Mouse (Mus musculus) macrophage (primary cell): ENCODE results near the gene Il18bp. TPM values are rescaled to one million over a fixed set of nuclear protein-coding genes. Genes with fewer than 3 reads are reported as not detected.
"Not testable (repeated sequence)": the region's sequence is repeated elsewhere in the genome, so short reads cannot be mapped to it uniquely, and the experiment has no call there.

ENCODE experiments used
- H3K27ac ChIP-seq: fragments of 350-480 bp; formaldehyde crosslinking; 2 replicates; pipeline ENCODE4 v1.9.0; 2021
- H3K36me3 ChIP-seq: fragments of 350-480 bp; formaldehyde crosslinking; 2 replicates; pipeline ENCODE4 v1.9.0; 2021; ENCODE audit errors: inconsistent target
- H3K4me3 ChIP-seq: fragments of 350-480 bp; formaldehyde crosslinking; 2 replicates; pipeline ENCODE4 v1.9.0; 2021; ENCODE audit errors: inconsistent target
- H3K79me2 ChIP-seq: fragments of 350-480 bp; formaldehyde crosslinking; 2 replicates; pipeline ENCODE4 v1.9.0; 2021; ENCODE audit errors: inconsistent target
- WGBS: methylation state at CpG from one replicate; pipeline ENCODE4 v1.1.7; 2026; ENCODE audit warnings: inconsistent platforms; ENCODE audit not compliant: missing documents; 5-methylcytosine and 5-hydroxymethylcytosine counted together
- polyA plus RNA-seq: library from polyadenylated mRNA; stranded (reverse); fragments of 250-400 nt; gene quantifications from 3 replicates; pipeline ENCODE4 v1.2.4, GENCODE M21; 2018; ENCODE audit warnings: inconsistent platforms

Gene Il18bp
- polyA plus RNA-seq, 1 experiment from 2014 or later: 120 TPM

DNA sequence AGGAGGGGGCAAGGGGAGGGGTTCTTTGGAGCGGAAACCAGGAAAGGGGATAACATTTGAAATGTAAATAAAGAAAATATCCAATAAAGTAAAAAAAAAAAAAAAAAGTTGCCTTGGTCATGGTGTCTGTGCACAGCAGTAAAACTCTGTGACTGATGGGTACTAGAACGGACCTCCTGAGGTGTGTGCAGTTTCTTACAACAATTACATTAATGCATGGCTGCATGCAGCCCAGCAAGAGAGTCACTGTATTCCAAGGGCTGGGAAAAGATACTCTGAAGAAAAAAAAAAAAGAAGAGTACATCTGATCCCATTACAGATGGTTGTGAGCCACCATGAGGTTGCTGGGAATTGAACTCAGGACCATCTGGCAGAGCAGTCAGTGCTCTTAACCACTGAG is 2.4 kb upstream of the Il18bp start:
- H3K36me3 ChIP-seq: not testable (repeated sequence)

DNA sequence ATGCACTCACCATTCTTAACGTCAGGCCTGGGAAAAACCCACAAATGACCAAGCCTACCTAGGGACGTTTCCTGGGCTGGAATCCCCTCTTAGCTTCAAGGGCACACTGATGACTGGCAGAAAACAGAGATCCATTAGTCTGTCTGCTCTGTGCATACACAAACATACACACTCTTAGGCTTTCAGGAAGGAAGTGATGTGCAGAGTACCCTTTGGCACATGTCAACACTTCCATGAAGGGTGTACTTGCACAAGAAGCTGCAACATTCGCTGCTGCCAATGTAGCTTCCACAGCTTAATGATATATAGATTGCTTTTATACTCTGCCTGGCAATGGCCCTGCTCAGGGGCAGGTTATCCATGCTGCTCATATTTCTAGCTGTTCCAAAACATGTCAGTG is 872 bp upstream of the Il18bp start:
- H3K27ac ChIP-seq: peak overlapping the region; percentile 41
- H3K79me2 ChIP-seq: peaks cover 22% of the 10 kb centered on the region; the same call in 1 of the 2 replicates
- H3K36me3 ChIP-seq: peaks cover 18% of the 10 kb centered on the region; the same call in 1 of the 2 replicates
- H3K4me3 ChIP-seq: no peak overlapping the region
- 9% methylated on average over 3 of the region's 3 CpGs for WGBS

More for the DNA sequence above, 2.4 kb upstream of the Il18bp start:
- H3K4me3 ChIP-seq, H3K27ac ChIP-seq: not testable (repeated sequence)
- WGBS: 90% methylated on average over 2 of the region's 2 CpGs
- H3K79me2 ChIP-seq: peaks cover 17% of the 10 kb centered on the region; the same call in 1 of the 2 replicates

DNA sequence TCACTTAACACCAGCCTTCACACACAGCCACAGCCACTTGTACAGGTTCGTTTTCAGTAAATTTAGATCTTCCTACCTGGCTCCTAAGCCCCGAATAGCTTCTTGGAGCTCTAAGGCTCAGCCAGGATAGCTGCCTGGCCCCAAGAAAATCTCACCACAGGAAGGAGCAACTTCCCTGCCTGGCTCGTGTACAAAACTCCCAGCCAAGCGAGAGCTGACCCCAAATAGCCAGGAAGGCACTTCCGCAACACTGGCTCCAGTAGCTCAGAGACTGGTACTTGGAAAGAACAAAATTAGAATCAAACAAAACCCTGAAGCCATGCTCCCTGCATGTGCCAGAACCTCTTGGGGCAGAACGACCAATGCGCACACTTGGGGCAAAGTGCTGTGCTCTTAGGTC is 456 bp downstream of the Il18bp start:
- 65% methylated on average over 7 of the region's 7 CpGs for WGBS
- Histone ChIP-seq H3K36me3 (peaks cover 31% of the 10 kb centered on the region), H3K79me2 (peaks cover 22% of the 10 kb centered on the region; the same call in 1 of the 2 replicates), H3K4me3 (peak overlapping the region; percentile 24; the same call in 1 of the 2 replicates), H3K27ac (peak overlapping the region; percentile 73)

DNA sequence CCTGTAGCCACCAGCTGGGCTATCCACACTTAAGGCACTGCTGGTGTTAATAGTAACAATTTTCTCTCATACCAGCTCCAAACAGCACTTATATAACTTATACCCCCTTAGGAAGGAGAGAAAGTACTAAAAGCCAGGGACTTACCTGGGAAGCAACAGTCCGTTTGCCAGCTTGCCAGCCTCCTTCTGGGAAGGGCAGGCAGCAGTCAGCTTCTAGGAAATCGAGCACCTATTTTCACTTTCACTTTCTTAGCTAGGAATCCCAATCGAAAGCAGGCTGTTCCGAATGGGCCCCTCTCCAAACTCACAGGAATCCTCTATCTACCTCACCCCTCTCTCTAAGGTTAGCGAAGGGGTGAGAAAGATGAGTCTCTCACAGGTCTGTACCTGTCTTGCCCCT is 1.0 kb downstream of the Il18bp start:
- Histone ChIP-seq H3K4me3 (peak overlapping the region; percentile 24), H3K36me3 (peaks cover 37% of the 10 kb centered on the region), H3K27ac (peak overlapping the region; percentile 73), H3K79me2 (peaks cover 22% of the 10 kb centered on the region; the same call in 1 of the 2 replicates)
- 8% methylated on average over 5 of the region's 5 CpGs for WGBS

DNA sequence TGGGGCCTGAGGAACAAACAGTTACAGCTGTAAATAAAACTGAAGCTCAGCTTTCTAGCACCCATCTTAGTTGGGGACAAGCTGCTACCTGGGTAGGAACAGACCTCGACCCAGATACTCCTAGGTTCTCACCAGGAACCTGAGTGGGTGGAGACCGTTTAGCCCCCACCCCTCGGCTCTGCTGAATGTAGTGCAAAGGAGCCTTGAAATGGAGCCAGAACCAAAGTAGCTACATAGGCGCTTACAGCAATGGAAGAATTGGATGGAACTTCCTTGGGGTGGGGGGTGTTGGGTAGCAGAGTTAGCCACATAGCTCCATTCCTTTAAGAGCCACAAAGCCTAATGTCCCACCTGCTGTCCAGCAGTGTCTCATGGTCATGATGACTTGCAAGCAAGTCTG is 1.6 kb downstream of the Il18bp start:
- H3K4me3 ChIP-seq: peak overlapping the region; percentile 24; the same call in 1 of the 2 replicates
- H3K36me3 ChIP-seq: peaks cover 42% of the 10 kb centered on the region
- 65% methylated on average over 4 of the region's 4 CpGs for WGBS
- H3K27ac ChIP-seq: peak overlapping the region; percentile 73
- H3K79me2 ChIP-seq: peaks cover 22% of the 10 kb centered on the region; the same call in 1 of the 2 replicates

DNA sequence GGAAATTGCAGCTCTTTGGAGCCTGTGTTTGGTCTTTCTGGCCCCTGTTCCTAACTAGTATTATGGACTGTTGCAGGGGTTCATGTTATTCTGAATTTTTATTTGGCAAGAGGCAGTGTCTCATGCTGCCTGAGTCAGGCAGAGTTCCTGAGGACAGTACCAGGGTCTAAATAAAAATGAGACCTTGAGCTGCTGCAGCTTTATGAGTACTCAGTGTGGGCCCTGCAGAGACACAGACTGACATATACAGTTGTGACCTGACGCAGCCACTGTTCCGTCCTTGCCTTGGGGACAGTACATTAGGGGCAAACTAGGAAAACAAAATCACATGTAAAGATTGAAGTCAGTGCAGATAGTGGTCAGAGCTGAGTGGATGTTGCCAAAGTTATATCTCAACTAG is 3.5 kb downstream of the Il18bp start:
- Histone ChIP-seq H3K79me2 (peaks cover 22% of the 10 kb centered on the region; the same call in 1 of the 2 replicates), H3K36me3 (peaks cover 61% of the 10 kb centered on the region), H3K27ac (no peak overlapping the region), H3K4me3 (no peak overlapping the region)
- WGBS: 87% methylated on average over 2 of the region's 2 CpGs

DNA sequence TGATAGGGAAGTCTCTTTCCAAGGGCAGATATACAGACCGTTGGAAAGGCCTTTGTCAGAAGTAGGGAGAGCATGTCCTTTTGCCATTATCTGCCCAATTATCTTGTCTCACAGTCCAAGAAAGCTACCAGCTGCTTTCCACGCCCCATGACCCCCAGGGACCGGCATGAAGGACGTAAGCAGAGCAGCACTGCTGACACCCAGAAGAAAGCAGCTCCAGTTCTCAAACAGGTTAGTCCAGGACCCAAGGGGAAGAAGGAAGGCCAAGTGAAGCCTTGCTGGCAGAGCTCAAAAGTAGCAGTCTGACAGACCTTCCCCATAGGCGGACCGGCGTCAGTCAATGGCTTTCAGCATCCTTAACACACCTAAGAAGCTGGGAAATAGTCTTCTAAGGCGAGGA is 5.1 kb downstream of the Il18bp start:
- peaks cover 22% of the 10 kb centered on the region; the same call in 1 of the 2 replicates for H3K79me2 ChIP-seq
- no peak overlapping the region for H3K4me3 ChIP-seq
- H3K27ac ChIP-seq: no peak overlapping the region
- H3K36me3 ChIP-seq: peaks cover 77% of the 10 kb centered on the region
- WGBS: 97% methylated on average over 8 of the region's 8 CpGs

DNA sequence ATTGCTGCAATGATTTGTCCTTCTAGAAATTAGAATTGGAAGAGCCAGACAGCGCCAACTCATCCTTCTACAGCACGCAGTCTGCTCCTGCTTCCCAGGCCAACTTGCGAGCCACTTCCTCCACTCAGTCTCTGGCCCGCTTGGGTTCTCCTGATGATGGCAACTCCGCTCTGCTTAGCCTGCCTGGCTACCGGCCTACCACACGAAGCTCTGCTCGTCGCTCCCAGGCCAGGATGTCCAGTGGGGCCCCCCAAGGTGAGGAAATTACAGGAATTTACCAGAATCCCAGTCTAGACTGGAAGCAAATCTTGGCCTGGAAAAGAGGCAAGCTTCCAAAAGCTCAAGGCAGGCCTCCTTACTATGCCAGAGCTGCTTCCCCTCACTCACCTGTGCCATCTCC is 6.6 kb downstream of the Il18bp start:
- no peak overlapping the region for H3K27ac ChIP-seq
- 92% methylated on average over 9 of the region's 9 CpGs for WGBS
- no peak overlapping the region for H3K4me3 ChIP-seq
- H3K79me2 ChIP-seq: peaks cover 14% of the 10 kb centered on the region; the same call in 1 of the 2 replicates
- H3K36me3 ChIP-seq: peaks cover 87% of the 10 kb centered on the region

DNA sequence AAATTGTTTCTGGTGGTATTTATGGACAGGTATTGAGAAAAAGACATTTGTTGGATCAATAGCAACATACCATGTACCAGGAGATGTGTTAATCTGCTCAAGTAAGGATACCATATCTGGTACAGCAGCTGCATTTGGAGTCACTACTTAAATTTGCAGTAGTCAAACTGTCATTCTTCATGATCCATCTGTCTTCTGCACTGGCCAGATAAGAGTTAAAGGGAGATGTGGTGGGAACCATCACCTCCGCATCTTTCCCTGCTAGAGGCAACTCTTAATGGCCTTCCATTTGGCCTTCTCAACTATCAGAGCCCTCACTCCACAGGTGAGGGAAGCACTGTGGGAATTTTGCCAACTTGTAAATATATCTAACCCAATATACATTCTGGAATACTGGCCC is 12.0 kb downstream of the Il18bp start:
- peaks cover 86% of the 10 kb centered on the region for H3K36me3 ChIP-seq
- WGBS: 83% methylated on average over 1 of the region's 1 CpGs
- no peak overlapping the region for H3K27ac ChIP-seq
- H3K4me3 ChIP-seq: no peak overlapping the region
- H3K79me2 ChIP-seq: peaks cover 19% of the 10 kb centered on the region; the same call in 1 of the 2 replicates

DNA sequence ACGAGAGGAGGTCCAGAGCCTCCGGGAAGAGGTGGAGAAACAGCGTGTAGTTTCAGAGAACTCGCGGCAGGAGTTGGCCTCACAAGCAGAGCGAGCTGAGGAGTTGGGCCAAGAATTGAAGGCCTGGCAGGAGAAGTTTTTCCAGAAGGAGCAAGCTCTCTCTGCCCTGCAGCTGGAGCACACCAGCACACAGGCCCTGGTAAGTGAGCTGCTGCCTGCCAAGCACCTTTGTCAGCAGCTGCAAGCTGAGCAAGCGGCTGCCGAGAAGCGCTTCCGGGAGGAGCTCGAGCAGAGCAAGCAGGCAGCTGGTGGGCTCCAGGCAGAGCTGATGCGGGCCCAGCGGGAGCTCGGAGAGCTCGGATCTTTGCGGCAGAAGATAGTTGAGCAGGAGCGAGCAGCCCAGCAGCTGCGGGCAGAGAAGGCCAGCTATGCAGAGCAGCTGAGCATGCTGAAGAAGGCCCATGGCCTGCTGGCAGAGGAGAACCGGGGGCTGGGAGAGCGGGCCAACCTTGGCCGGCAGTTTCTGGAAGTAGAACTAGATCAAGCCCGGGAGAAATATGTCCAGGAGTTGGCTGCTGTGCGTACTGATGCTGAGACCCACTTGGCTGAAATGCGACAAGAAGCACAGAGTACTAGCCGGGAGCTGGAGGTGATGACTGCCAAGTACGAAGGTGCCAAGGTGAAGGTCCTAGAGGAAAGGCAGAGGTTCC is 17.4 kb downstream of the Il18bp start:
- WGBS: 94% methylated on average over 19 of the region's 26 CpGs
- Histone ChIP-seq H3K4me3 (no peak overlapping the region), H3K36me3 (peaks cover 87% of the 10 kb centered on the region), H3K27ac (no peak overlapping the region), H3K79me2 (peaks cover 19% of the 10 kb centered on the region; the same call in 1 of the 2 replicates)

DNA sequence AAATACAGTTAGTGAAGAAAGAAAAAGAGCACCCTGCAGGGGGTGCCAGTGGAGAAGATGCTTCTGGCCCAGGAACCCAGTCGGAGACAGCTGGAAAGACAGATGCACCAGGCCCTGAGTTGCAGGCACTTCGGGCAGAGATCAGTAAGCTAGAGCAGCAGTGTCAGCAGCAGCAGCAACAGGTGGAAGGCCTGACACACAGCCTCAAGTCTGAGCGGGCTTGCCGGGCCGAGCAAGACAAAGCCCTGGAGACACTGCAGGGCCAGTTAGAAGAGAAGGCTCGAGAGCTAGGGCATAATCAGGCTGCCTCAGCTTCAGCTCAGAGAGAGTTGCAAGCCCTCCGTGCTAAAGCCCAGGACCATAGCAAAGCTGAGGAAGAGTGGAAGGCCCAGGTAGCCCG is 18.2 kb downstream of the Il18bp start:
- WGBS: 96% methylated on average over 8 of the region's 8 CpGs
- Histone ChIP-seq H3K4me3 (no peak overlapping the region), H3K79me2 (peaks cover 19% of the 10 kb centered on the region; the same call in 1 of the 2 replicates), H3K36me3 (peaks cover 87% of the 10 kb centered on the region), H3K27ac (no peak overlapping the region)

DNA sequence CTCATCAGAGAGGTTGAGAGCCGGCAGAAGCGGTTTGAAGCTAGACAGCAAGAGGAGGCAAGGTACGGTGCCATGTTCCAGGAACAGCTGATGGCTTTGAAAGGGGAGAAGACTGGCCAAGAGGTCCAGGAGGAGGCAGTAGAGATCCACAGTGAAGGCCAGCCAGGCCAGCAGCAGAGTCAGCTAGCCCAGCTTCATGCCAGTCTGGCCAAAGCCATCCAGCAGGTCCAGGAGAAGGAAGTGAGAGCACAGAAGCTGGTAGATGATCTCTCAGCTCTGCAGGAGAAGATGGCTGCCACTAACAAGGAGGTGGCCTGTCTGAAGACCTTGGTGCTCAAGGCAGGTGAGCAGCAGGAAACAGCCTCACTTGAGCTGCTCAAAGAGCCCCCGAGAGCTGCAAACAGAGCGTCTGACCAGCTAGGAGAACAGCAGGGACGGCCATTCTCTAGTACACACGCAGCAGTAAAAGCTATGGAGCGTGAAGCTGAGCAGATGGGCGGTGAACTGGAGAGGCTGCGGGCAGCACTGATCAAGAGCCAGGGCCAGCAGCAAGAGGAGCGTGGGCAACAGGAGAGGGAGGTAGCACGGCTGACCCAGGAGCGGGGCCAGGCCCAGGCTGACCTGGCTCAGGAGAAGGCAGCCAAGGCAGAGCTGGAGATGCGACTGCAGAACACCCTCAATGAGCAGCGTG is 18.9 kb downstream of the Il18bp start:
- WGBS: 100% methylated on average over 14 of the region's 15 CpGs
- peaks cover 15% of the 10 kb centered on the region; the same call in 1 of the 2 replicates for H3K79me2 ChIP-seq
- H3K27ac ChIP-seq: no peak overlapping the region
- H3K36me3 ChIP-seq: peaks cover 90% of the 10 kb centered on the region
- no peak overlapping the region for H3K4me3 ChIP-seq

DNA sequence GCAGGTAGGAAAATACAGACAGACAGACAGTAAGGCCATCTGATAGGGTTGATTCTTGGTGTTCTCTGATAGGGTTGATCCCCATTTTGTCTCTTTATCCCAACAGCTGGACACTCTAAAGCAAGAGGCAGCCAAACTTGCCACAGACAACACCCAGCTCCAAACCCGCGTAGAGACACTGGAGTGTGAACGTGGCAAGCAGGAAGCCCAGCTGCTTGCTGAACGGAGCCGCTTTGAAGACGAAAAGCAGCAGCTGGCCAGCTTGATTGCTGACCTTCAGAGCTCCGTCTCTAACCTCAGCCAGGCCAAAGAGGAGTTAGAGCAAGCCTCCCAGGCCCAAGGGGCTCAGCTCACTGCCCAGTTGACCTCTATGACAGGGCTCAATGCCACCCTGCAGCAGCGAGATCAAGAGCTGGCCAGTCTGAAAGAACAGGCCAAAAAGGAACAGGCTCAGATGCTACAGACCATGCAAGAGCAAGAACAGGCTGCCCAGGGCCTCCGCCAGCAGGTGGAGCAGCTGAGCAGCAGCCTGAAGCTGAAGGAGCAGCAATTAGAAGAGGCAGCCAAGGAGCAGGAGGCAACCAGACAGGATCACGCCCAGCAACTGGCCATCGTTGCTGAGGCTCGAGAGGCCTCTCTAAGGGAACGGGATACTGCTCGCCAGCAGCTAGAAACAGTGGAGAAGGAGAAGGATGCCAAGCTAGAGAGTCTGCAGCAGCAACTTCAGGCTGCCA is 20.1 kb downstream of the Il18bp start:
- Histone ChIP-seq H3K4me3 (no peak overlapping the region), H3K79me2 (peaks cover 12% of the 10 kb centered on the region; the same call in 1 of the 2 replicates), H3K27ac (no peak overlapping the region), H3K36me3 (peaks cover 95% of the 10 kb centered on the region)
- WGBS: 80% methylated on average over 14 of the region's 14 CpGs

DNA sequence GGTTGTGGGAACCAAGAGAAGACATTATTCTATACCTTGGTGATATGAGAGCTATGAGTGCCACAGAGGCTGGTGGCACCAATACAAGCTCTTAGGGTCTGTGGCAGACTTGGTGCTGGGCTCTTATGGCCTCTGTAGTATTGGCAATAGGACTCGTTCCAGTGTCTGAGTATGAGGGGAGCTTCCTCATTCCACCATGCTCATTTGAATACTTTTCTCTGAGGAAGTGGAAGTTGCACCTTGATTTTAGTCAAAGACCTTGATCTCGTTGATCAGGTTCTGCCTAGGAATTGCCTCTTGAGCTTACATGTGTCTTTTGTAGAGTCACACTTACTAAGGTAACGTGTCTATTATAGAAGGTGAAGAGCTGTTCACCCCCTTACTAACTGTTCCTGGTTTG is 24.2 kb downstream of the Il18bp start:
- no peak overlapping the region for H3K27ac ChIP-seq
- H3K4me3 ChIP-seq: no peak overlapping the region
- no peaks in the 10 kb centered on the region for H3K79me2 ChIP-seq
- 77% methylated on average over 3 of the region's 3 CpGs for WGBS
- peaks cover 100% of the 10 kb centered on the region for H3K36me3 ChIP-seq
